Mouse (Mus musculus): ENCODE results near the gene Ppp1ca. TPM values are rescaled to one million over a fixed set of nuclear protein-coding genes. Genes with fewer than 3 reads are reported as not detected.

Ppp1ca gene
- polyA plus RNA-seq, 1 experiment from 2014 or later: 987 TPM

DNA sequence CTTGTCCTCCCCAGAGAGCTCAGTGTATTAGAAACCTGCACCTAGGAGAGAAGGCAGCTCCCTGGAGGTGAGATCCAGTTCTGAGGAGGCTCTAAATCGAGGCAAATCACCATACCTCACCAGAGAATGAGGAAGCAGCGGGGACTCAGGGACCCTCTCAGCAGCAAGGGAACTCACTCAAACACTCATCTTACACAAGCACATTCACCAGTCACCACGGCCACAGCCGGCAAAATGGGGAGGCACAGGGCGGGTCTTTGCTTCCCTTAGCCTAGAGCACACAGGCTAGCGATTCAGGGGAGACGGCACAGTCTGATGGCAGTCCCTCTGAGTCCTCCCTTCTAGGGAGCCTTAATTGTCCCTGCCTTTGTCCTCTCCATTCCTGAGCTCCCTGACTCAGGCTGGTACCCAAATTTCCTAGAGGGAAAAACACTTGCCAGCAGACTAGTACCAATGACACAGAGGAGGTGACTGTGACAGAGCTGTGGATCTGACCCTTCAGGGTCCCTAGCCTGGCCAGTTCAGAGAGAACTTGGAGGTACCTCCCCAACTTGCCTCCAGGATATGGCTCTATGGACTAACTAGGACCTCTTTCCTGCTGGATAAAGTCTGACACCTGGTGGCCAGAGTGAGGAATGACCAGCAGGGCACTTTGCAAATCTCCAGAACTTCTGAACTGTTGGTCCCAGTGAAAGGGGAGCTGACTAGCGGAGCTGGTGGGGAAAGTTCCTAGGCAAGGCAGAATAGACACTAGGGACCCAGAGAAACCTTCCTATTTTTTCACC lies 36.2 kb downstream of the Ppp1ca start:
- H3K4me1 ChIP-seq (ENCODE audit: control insufficient read depth, insufficient read depth, low read length): peaks cover 23% of the 10 kb centered on the region
- 24% methylated on average over 8 of the region's 8 CpGs for WGBS
- H3K4me2 ChIP-seq (replicated peaks; ENCODE audit: low read depth, low read length): no peak overlapping the region
- no peak overlapping the region for H3K27ac ChIP-seq (ENCODE audit: low read depth, low read length)
- H3K36me3 ChIP-seq (ENCODE audit: control insufficient read depth, insufficient read depth, low read length): no peaks in the 10 kb centered on the region
- H3K4me3 ChIP-seq (ENCODE audit: low read length): no peak overlapping the region
- peak; percentile 22; the same call in 1 of the 2 replicates for ATAC-seq (ENCODE audit: low FRiP score, low TSS enrichment)
- no peak overlapping the region for H3K9ac ChIP-seq (ENCODE audit: low read depth, low read length)
- no peaks in the 10 kb centered on the region for H3K9me3 ChIP-seq (ENCODE audit: control insufficient read depth, low read length)
- H3K27me3 ChIP-seq (ENCODE audit: control insufficient read depth, insufficient read depth, low read length): no peaks in the 10 kb centered on the region

DNA sequence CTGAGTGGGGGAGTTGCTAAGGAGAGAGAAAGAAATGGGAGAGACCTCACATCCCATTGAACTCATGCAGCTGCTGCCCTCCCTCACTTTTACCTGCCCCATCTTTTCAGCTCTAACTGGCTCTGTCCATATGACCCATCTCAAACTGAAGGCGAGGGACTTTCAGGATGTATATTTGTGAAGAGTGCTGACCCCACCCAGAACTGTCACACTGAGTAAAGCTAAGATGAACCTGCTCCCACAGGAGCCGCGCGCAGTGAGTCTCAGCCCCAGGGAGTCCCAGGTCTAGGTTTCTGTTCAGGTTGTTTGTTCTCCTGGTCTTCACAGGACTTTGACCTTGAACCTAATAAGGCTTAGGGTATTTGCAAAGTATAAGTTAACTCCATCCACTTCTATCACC lies 37.0 kb downstream of the Ppp1ca start:
- Histone ChIP-seq H3K27ac (ENCODE audit: low read depth, low read length) (no peak overlapping the region), H3K4me2 (replicated peaks; ENCODE audit: low read depth, low read length) (no peak overlapping the region), H3K4me1 (ENCODE audit: control insufficient read depth, insufficient read depth, low read length) (peaks cover 23% of the 10 kb centered on the region), H3K9ac (ENCODE audit: low read depth, low read length) (no peak overlapping the region), H3K36me3 (ENCODE audit: control insufficient read depth, insufficient read depth, low read length) (no peaks in the 10 kb centered on the region), H3K9me3 (ENCODE audit: control insufficient read depth, low read length) (no peaks in the 10 kb centered on the region), H3K4me3 (ENCODE audit: low read length) (no peak overlapping the region), H3K27me3 (ENCODE audit: control insufficient read depth, insufficient read depth, low read length) (no peaks in the 10 kb centered on the region)
- WGBS: 78% methylated on average over 4 of the region's 4 CpGs
- ATAC-seq (ENCODE audit: low FRiP score, low TSS enrichment): no peak

DNA sequence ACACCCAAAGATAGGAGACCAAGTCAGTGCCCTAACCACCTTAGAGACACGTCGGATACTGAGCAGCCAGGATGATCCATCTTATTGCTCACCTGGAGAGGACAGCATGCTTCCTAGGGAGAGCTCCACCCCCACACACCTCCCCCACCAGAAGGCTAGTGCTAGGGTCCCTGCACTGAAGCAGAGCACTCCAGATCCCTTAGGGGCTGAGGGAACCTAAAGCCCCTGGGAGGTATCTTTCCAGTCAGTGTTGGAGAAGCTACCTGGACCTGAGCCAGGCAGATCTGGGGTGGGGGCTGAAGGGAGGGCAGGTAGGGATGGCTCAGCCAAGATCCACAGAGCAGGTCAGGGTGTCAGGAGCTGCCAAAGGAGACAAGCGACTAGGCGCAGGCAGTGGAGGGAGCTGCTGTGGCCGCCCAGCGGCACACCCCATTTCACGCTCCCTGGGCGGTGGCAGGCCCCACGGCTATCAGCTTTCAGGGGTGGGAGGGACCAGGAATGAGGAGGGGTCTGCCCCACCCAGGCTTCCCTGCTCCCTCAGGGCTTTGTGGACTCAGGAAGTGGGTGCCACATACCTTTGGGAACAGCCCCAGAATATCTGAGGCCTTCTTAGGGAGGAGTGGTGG lies 37.7 kb downstream of the Ppp1ca start:
- 25% methylated on average over 9 of the region's 9 CpGs for WGBS
- no peak overlapping the region; the same call in 1 of the 2 replicates for H3K27ac ChIP-seq (ENCODE audit: low read depth, low read length)
- H3K27me3 ChIP-seq (ENCODE audit: control insufficient read depth, insufficient read depth, low read length): no peaks in the 10 kb centered on the region
- peaks cover 23% of the 10 kb centered on the region for H3K4me1 ChIP-seq (ENCODE audit: control insufficient read depth, insufficient read depth, low read length)
- peak; percentile 53 for ATAC-seq (ENCODE audit: low FRiP score, low TSS enrichment)
- H3K4me3 ChIP-seq (ENCODE audit: low read length): no peak overlapping the region
- H3K4me2 ChIP-seq (replicated peaks; ENCODE audit: low read depth, low read length): 0 out of 2 replicates have a peak overlapping the region, but pooled peaks have one; percentile 8
- H3K36me3 ChIP-seq (ENCODE audit: control insufficient read depth, insufficient read depth, low read length): no peaks in the 10 kb centered on the region
- H3K9me3 ChIP-seq (ENCODE audit: control insufficient read depth, low read length): no peaks in the 10 kb centered on the region
- H3K9ac ChIP-seq (ENCODE audit: low read depth, low read length): no peak overlapping the region; the same call in 1 of the 2 replicates

DNA sequence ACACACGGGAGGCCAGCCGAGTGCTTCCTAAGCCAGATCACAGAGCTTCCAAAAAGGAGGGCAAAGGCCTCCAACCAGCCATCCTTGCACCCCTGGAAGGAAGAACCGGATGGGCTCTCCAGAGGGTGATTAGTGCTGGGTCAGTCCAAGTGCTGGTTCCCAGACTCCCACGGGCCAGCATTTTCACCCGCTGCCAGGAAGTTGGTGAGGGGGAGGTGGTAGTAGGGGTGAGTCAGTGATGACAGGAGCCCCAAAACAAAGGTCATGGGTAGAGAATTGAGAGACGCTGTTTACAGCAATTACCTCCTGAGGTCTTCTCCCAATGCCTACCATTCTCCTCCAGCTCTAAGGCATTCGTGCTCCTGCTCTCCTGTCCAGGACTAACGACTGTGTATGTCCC lies 38.5 kb downstream of the Ppp1ca start:
- 49% methylated on average over 8 of the region's 8 CpGs for WGBS
- Histone ChIP-seq H3K9ac (ENCODE audit: low read depth, low read length) (no peak overlapping the region), H3K36me3 (ENCODE audit: control insufficient read depth, insufficient read depth, low read length) (no peaks in the 10 kb centered on the region), H3K4me2 (replicated peaks; ENCODE audit: low read depth, low read length) (no peak overlapping the region), H3K27me3 (ENCODE audit: control insufficient read depth, insufficient read depth, low read length) (no peaks in the 10 kb centered on the region), H3K4me1 (ENCODE audit: control insufficient read depth, insufficient read depth, low read length) (peaks cover 23% of the 10 kb centered on the region), H3K27ac (ENCODE audit: low read depth, low read length) (peak overlapping the region; percentile 65; the same call in 1 of the 2 replicates), H3K9me3 (ENCODE audit: control insufficient read depth, low read length) (no peaks in the 10 kb centered on the region), H3K4me3 (ENCODE audit: low read length) (no peak overlapping the region)
- ATAC-seq (ENCODE audit: low FRiP score, low TSS enrichment): no peak

DNA sequence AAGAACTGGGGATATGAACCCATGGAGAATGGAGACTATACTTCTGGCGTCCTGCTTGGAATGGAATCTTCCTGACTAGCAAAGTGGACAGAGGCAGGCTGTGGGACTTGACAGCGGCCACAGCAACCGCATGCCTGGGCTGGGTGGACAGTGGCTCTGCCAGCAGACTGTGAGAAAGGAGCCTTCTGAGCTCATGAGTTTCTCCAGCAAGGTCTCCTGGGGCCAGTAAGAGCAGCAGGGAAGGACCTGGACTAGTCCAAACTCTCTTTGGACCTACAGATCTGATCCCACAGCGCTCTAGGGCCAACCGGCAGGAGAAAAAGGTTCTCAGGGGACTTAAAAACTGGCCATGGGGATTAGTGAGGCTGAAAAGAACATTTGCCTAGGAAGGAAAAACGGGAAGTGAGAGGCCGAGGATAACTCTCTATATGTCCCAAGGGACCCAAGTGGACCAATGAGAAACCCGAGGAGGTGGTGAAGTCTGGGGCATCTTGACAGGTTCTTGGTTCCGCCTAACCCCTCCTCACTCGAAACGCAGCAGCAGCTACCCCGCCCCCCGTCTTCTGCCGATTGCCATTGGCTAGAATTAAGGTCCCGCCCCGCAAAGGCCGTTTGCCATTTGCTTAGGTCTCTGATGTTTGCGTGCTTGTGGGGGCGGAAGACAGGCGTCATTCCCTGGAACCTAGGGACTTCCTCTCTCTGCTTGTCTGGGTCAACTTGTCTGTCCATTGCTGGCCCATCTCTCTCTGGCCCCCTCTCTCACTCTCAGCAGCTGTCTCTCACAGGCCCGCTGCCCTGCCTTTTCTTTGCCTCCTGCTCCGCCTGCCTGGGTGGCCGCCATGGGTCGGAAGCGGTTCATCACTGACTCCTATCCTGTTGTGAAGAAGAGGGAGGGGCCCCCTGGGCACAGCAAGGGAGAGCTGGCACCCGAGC lies 39.7 kb downstream of the Ppp1ca start, which contains the start of gene Pold4:
Gene Pold4 (plus strand): TSS at position 647 of the 933 bp plus-strand sequence.
- Histone ChIP-seq H3K4me1 (ENCODE audit: control insufficient read depth, insufficient read depth, low read length) (peaks cover 23% of the 10 kb centered on the region), H3K9me3 (ENCODE audit: control insufficient read depth, low read length) (no peaks in the 10 kb centered on the region), H3K4me3 (ENCODE audit: low read length) (peak within 1 kb of the TSS; percentile 46), H3K27ac (ENCODE audit: low read depth, low read length) (peak within 1 kb of the TSS; percentile 75), H3K36me3 (ENCODE audit: control insufficient read depth, insufficient read depth, low read length) (no peaks in the 10 kb centered on the region), H3K9ac (ENCODE audit: low read depth, low read length) (peak within 1 kb of the TSS; percentile 44; the same call in 1 of the 2 replicates), H3K27me3 (ENCODE audit: control insufficient read depth, insufficient read depth, low read length) (no peaks in the 10 kb centered on the region), H3K4me2 (replicated peaks; ENCODE audit: low read depth, low read length) (peak within 1 kb of the TSS; percentile 51)
- WGBS: 9% methylated on average over 26 of the region's 26 CpGs
- peak; percentile 82 for ATAC-seq (ENCODE audit: low FRiP score, low TSS enrichment)

DNA sequence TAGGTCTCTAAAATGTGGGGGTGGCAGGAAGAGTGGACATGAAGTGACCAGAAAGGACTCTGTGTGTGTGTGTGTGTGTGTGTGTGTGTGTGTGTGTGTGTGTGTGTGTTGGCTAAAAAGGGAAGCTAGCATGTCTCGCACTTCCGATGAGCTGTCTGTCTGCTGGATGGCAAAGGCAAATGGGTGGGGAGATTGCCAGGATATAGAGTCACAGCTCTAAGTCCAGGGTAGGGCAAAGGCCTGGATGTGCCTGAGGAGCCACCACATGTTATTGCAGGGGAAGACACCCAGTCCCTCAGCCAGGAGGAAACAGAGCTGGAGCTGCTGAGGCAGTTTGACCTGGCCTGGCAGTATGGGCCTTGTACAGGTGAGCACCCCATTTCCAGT lies 40.3 kb downstream of the Ppp1ca start:
- H3K4me2 ChIP-seq (replicated peaks; ENCODE audit: low read depth, low read length): peak overlapping the region; percentile 51
- ATAC-seq (ENCODE audit: low FRiP score, low TSS enrichment): 0 out of 2 replicates have a peak, but pooled peaks have one; percentile 1
- WGBS: 43% methylated on average over 2 of the region's 2 CpGs
- no peaks in the 10 kb centered on the region for H3K27me3 ChIP-seq (ENCODE audit: control insufficient read depth, insufficient read depth, low read length)
- H3K27ac ChIP-seq (ENCODE audit: low read depth, low read length): peak overlapping the region; percentile 53; the same call in 1 of the 2 replicates
- peak overlapping the region; percentile 44; the same call in 1 of the 2 replicates for H3K9ac ChIP-seq (ENCODE audit: low read depth, low read length)
- no peaks in the 10 kb centered on the region for H3K36me3 ChIP-seq (ENCODE audit: control insufficient read depth, insufficient read depth, low read length)
- H3K9me3 ChIP-seq (ENCODE audit: control insufficient read depth, low read length): no peaks in the 10 kb centered on the region
- H3K4me3 ChIP-seq (ENCODE audit: low read length): peak overlapping the region; percentile 46
- H3K4me1 ChIP-seq (ENCODE audit: control insufficient read depth, insufficient read depth, low read length): peaks cover 23% of the 10 kb centered on the region

DNA sequence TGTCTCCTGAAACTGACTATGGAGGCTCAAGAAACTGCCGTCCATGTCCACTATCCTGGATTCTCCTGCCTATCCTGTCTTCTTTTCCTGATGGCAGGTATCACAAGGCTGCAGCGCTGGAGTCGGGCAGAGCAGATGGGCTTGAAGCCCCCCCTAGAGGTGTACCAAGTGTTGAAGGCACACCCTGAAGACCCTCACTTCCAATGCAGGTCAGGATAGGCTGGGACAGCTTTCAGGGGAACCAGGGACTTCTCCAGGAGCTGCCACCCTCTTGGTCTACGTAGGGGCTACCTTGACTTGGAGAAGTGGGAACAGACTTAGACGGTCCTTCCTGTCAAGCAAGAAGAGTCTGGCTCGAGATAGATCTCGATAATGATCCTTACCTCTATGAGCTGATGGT lies 40.8 kb downstream of the Ppp1ca start:
- WGBS: 76% methylated on average over 7 of the region's 7 CpGs
- no peak overlapping the region for H3K4me3 ChIP-seq (ENCODE audit: low read length)
- no peaks in the 10 kb centered on the region for H3K9me3 ChIP-seq (ENCODE audit: control insufficient read depth, low read length)
- peaks cover 23% of the 10 kb centered on the region for H3K4me1 ChIP-seq (ENCODE audit: control insufficient read depth, insufficient read depth, low read length)
- ATAC-seq (ENCODE audit: low FRiP score, low TSS enrichment): no peak
- H3K27me3 ChIP-seq (ENCODE audit: control insufficient read depth, insufficient read depth, low read length): no peaks in the 10 kb centered on the region
- H3K4me2 ChIP-seq (replicated peaks; ENCODE audit: low read depth, low read length): peak overlapping the region; percentile 51; the same call in 1 of the 2 replicates
- 0 out of 2 replicates have a peak overlapping the region, but pooled peaks have one; percentile 32 for H3K9ac ChIP-seq (ENCODE audit: low read depth, low read length)
- no peak overlapping the region for H3K27ac ChIP-seq (ENCODE audit: low read depth, low read length)
- no peaks in the 10 kb centered on the region for H3K36me3 ChIP-seq (ENCODE audit: control insufficient read depth, insufficient read depth, low read length)

DNA sequence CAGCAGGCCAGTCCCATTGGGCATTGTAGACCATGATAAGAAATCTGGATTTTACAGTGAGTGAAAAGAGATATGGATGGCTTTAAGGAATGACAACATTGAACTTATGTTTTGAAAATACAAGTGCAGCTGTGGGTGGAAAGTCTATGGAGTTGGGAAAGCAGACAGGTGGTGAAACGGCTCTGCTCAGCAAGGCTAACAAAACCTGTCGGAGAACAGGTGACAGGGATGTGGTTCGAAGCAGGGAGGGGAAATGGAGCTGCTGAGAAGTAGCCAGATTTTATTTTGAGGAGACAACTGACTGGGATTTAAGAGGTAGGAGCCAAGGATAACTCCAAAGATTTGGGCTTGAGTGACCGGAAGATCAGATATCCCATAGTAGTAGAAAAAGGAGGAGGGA lies 42.7 kb downstream of the Ppp1ca start:
- 74% methylated on average over 4 of the region's 4 CpGs for WGBS
- Histone ChIP-seq H3K4me3 (ENCODE audit: low read length) (no peak overlapping the region), H3K27ac (ENCODE audit: low read depth, low read length) (no peak overlapping the region), H3K4me1 (ENCODE audit: control insufficient read depth, insufficient read depth, low read length) (peaks cover 20% of the 10 kb centered on the region), H3K27me3 (ENCODE audit: control insufficient read depth, insufficient read depth, low read length) (no peaks in the 10 kb centered on the region), H3K9ac (ENCODE audit: low read depth, low read length) (no peak overlapping the region), H3K4me2 (replicated peaks; ENCODE audit: low read depth, low read length) (no peak overlapping the region), H3K9me3 (ENCODE audit: control insufficient read depth, low read length) (no peaks in the 10 kb centered on the region), H3K36me3 (ENCODE audit: control insufficient read depth, insufficient read depth, low read length) (no peaks in the 10 kb centered on the region)
- ATAC-seq (ENCODE audit: low FRiP score, low TSS enrichment): no peak
